Mouse (Mus musculus): ENCODE measurements around the gene Gm10338.
"Not testable (repeated sequence)": the region's sequence is repeated elsewhere in the genome, so short reads cannot be mapped to it uniquely, and the experiment has no call there.

Gm10338 gene

DNA sequence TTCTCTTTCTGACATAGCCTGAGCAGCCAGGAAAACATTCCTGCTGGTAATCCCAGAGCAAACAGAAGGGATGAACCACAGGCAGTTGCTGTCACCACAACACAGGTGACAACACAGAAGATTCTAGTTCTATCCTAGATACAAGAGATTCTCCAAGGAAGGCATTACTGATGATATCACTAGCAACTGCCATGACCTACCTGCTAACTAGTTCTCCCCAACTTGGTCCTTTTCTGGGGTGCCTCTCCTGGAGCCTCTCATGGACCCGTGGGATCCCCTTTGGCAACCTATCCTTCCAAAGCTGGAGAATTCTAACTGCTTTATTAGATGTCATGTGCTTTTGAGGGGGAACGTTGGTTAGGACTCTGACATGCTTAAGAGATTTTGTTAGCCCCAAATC is at the start of gene Gm10338:
Gene Gm10338 (minus strand): TSS at position 101 of the 400 bp plus-strand sequence.
- not testable (repeated sequence) for DNase-seq (ENCODE audit: low spot score in 2 of 2)

DNA sequence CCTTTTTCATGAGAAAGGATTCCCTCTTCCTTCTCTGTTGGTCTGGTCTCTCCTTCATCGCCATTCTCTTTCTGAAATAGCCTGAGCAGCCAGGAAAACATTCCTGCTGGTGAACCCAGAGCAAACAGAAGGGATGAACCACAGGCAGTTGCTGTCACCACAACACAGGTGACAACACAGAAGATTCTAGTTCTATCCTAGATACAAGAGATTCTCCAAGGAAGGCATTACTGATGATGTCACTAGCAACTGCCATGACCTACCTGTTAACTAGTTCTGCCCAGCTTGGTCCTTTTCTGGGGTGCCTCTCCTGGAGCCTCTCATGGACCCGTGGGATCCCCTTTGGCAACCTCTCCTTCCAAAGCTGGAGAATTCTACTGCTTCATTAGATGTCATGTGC is 48.5 kb upstream of the Gm10338 start, which contains the start of gene Gm10128:
Gene Gm10128 (minus strand): TSS at position 101 of the 400 bp plus-strand sequence.
- not testable (repeated sequence) for DNase-seq (ENCODE audit: low spot score in 2 of 2)

DNA sequence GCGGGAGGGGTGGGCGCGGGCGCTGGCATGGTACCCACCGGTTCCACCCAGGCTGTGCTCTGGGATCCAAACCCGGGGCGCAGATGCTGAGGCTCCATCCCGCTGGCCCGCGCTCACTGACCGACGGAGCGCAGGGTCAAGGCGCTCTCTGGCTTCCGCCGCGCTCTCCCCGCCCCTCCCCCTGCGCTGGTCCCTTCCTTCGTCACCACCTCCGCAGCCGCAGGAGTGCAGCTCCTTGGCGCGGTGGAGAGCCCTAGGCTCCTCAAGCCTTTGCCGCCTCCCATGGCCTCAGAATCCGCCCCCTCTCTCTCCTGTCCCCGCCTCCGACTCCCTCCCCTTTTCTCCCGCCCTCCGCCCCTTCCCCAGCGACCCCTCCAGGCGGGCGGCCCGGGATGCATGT is 27.0 kb downstream of the Gm10338 start, which contains the start of gene Gm3558:
Gene Gm3558 (minus strand): TSS at position 185 of the 400 bp plus-strand sequence.
- DNase-seq (ENCODE audit: low spot score in 2 of 2), result not testable (repeated sequence)

DNA sequence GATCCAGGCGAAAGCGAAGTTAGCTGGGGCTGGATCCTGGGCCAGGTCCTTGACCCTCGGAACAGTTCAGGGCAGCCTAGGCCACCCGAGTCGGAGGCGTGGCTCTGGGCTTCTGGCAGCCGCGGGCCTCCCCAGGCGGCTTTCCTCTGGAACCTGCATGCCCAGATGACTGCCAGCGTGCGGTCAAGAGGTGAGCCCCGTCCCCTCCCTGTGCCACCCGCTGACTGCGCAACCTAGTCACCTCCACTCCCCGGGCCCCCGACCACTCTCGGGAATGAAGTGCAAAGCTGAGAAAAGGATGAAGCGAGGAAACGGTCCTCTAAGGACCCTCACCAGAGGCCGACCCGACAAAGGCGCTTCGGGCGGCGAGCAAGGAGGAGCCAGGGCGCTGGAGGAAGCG is 27.5 kb downstream of the Gm10338 start:
- not testable (repeated sequence) for DNase-seq (ENCODE audit: low spot score in 2 of 2)

DNA sequence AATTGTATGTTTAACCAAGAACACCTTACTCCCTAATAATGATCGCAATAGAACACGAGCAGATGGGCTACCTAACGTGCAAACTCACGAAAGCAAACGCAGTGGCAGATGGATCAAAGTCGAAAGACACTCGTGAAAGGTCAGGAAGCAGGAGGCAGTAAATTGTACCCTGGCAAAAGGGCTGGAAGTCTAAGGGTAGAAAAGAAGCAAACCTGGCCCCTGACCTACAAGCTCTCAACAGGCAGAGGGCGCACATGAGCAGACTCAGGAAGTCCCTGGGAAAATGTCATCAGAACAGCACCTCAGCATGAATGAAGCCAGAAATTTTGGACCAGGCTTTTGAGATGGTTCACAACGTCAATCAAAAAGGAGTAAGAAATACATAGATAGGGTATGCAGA is 28.1 kb downstream of the Gm10338 start:
- DNase-seq (ENCODE audit: low spot score in 2 of 2), result not testable (repeated sequence)
